Mouse (Mus musculus) kidney, adult 2 months (tissue): ENCODE measurements at regions not wholly inside any gene's neighbourhood (a gene's known extent, or its start where the extent isn't known, plus 50 kb on each side); places are given as distances from the start of the nearest gene placed in this dataset.

ENCODE experiments used
- DNase-seq: peaks from one replicate; pipeline ENCODE4 v3.0.0; 2021
- H3K27ac ChIP-seq: fragments of 200-500 bp; 2 replicates; pipeline ENCODE4 v1.5.1; 2012; ENCODE audit warnings: low read depth, low read length, control low read depth, inconsistent platforms; ENCODE audit not compliant: insufficient read depth
- H3K27me3 ChIP-seq: fragments of 200-500 bp; replicated peaks from 2 replicates; pipeline ENCODE4 v1.6.1; 2012; ENCODE audit warnings: mild to moderate bottlenecking, moderate library complexity, low read length, inconsistent platforms; ENCODE audit not compliant: control insufficient read depth, insufficient read depth
- H3K36me3 ChIP-seq: fragments of 200-500 bp; 2 replicates; pipeline ENCODE4 v1.6.1; 2012; ENCODE audit warnings: mild to moderate bottlenecking, moderate library complexity, low read length, inconsistent platforms; ENCODE audit not compliant: control insufficient read depth, insufficient read depth
- H3K4me1 ChIP-seq: fragments of 200-500 bp; 2 replicates; pipeline ENCODE4 v1.6.1; 2011; ENCODE audit warnings: low read length; ENCODE audit not compliant: control insufficient read depth, insufficient read depth
- H3K4me3 ChIP-seq: fragments of 200-500 bp; 2 replicates; pipeline ENCODE4 v1.5.1; 2011; ENCODE audit warnings: mild to moderate bottlenecking, low read depth, low read length, control low read depth; ENCODE audit not compliant: insufficient read depth
- CTCF ChIP-seq: fragments of 200-500 bp; conservative IDR thresholded peaks from 2 replicates; pipeline ENCODE4 v1.5.1; 2011; ENCODE audit warnings: low read depth, mild to moderate bottlenecking, control low read depth, low read length, moderate library complexity, mixed read lengths; ENCODE audit not compliant: insufficient read depth, insufficient read length
- POLR2A ChIP-seq: fragments of 200-500 bp; IDR thresholded peaks from one replicate; pipeline ENCODE4 v1.6.1; 2011; ENCODE audit warnings: low read depth, low read length, control low read depth
- WGBS: fragments of 180-500 bp; shearing (Covaris S2); methylation state at CpG from one replicate; pipeline ENCODE4 v1.1.7; 2018; 5-methylcytosine and 5-hydroxymethylcytosine counted together

DNA sequence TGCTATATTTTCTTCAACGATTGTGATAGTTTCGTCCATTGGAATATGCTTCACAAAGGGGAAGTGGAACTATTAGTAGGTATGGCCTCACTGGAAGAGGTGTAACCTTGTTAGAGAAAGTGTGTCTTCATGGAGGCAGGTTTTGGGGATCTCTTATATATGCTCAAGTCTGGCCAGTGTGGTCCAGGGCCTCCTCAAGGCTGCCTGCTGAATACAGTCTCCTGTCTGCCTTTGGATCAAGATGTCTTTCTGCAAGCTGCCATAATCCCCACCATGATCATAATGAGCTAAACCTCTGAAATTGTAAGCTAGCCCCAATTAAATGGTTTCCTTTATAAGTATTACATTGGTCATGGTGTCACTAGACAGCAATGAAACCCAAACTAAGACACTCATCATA lies 384.3 kb downstream of the Btbd3 start:
- 90% methylated on average over 2 of the region's 2 CpGs for WGBS
- DNase-seq = no peak
- no peaks in the 10 kb centered on the region for H3K4me1 ChIP-seq
- H3K36me3 ChIP-seq = no peaks in the 10 kb centered on the region
- H3K4me3 ChIP-seq = no peak overlapping the region
- H3K27ac ChIP-seq = no peak overlapping the region
- no peak for TF ChIP-seq POLR2A
- TF ChIP-seq CTCF = no peak
- H3K27me3 ChIP-seq = no peaks in the 10 kb centered on the region

DNA sequence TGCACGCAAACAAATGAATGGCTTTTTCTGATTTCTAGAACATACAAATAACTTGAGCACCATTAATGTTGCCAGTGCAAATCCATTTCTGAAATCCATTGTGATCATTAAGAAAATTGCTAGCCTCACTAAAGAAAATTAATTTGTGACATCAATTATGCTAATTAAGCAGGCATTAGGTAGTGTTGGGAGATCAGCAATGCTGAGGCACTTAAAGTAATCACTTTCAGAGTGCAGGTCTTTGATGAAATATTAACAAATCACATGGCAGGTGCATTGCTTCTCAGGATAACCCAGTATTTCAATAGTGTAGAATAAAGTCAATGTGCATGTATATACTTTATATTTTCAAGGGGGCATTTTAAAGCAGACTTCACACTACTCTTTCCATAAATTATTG lies 385.0 kb downstream of the Btbd3 start:
- no peaks in the 10 kb centered on the region for H3K27me3 ChIP-seq
- H3K4me1 ChIP-seq = no peaks in the 10 kb centered on the region
- no peak overlapping the region for H3K4me3 ChIP-seq
- 97% methylated on average over 1 of the region's 1 CpGs for WGBS
- TF ChIP-seq CTCF (no peak), POLR2A (no peak)
- no peak for DNase-seq
- no peak overlapping the region for H3K27ac ChIP-seq
- H3K36me3 ChIP-seq = no peaks in the 10 kb centered on the region

DNA sequence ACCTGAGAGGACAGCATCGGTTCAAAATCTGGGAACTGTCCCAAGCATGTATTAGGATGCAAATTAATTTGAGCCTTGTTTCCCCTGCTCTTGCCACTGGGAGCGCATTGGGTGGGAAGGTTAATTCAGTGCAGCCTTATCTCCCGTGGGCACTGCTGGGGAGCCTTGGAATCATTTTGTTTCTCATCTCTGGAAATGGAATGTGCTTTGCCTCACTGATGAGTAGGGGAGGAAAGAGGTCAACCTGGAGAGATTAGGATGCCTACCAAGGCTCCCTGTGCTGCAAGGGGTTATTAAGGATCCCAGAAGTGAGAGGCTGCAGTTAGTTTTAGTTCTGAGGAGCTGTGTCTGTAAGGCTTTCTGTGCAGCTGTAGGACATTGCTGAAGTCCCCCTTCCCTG lies 392.3 kb downstream of the Btbd3 start:
- no peaks in the 10 kb centered on the region for H3K36me3 ChIP-seq
- no peak overlapping the region for H3K4me3 ChIP-seq
- H3K27me3 ChIP-seq = no peaks in the 10 kb centered on the region
- no peak for DNase-seq
- no peak overlapping the region for H3K27ac ChIP-seq
- TF ChIP-seq CTCF (no peak), POLR2A (no peak)
- 48% methylated on average over 3 of the region's 3 CpGs for WGBS
- H3K4me1 ChIP-seq = no peaks in the 10 kb centered on the region

DNA sequence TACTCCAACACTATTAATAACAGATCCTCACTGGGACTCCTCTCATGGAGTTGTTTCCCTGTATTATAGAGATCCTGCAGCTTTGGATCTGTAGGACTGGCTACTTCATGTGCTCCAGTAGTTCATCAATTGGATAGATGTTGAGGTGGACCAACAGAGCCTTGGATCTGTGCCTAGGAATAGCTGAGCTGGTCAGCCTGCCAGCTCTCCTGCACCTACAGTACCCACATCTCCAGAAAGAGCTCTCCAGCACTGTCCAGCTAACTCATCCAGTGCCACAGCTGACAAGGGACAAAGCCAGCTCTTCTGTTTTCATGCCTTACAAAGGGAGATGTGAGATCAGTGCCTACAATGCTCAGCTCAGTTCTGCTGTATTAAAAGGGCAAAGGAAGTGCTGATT lies 403.0 kb downstream of the Btbd3 start:
- H3K4me1 ChIP-seq = no peaks in the 10 kb centered on the region; the same call in 1 of the 2 replicates

DNA sequence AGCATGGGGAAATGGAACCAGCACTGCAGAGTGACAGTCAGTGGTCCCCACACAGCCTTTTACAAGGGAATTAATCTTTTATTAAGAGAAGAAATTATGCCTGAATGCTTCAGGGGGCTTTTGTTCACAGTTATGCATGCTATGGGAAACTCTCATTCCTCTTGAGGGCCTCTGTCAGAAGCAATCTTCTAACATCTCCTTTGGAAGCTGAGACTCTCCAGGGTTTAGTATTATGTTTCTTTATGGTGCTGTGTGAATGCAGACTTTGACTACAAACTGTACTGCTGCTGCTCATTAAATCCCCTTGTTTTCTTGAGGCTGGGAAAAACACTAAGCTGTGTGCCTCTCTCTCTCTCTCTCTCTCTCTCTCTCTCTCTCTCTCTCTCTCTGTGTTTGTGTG lies 413.9 kb downstream of the Btbd3 start:
- no peaks in the 10 kb centered on the region for H3K4me1 ChIP-seq
- H3K4me3 ChIP-seq = no peak overlapping the region
- DNase-seq = no peak
- H3K27ac ChIP-seq = no peak overlapping the region
- H3K27me3 ChIP-seq = no peaks in the 10 kb centered on the region
- no peaks in the 10 kb centered on the region for H3K36me3 ChIP-seq
- TF ChIP-seq POLR2A (no peak), CTCF (no peak)

More for the DNA sequence above, 403.0 kb downstream of the Btbd3 start:
- Histone ChIP-seq H3K27ac (no peak overlapping the region), H3K27me3 (no peaks in the 10 kb centered on the region), H3K4me3 (no peak overlapping the region), H3K36me3 (no peaks in the 10 kb centered on the region)
- TF ChIP-seq POLR2A (no peak), CTCF (no peak)
- peak; percentile 6 for DNase-seq

DNA sequence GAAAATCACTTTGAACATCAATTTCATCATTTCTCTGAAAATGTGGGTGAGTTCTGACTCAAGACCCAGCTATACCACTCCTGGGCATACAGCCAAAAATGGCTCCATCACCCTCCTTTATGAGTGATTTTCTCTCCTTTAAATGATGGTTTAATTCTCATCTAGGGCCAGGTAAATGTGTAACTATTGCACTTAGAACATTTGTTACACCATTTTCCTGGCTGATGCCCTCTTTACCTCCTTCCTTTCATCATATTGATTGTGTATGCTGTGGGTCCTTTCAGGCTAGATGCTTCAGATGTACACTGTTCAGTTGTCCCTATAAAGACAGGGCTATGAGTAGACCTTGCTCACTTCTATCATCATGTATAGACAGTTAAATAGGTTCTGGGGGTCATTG lies 418.4 kb downstream of the Btbd3 start:
- H3K36me3 ChIP-seq = no peaks in the 10 kb centered on the region
- H3K4me3 ChIP-seq = no peak overlapping the region
- TF ChIP-seq CTCF (no peak), POLR2A (no peak)
- no peak for DNase-seq
- no peak overlapping the region for H3K27ac ChIP-seq
- no peaks in the 10 kb centered on the region for H3K27me3 ChIP-seq
- no peaks in the 10 kb centered on the region for H3K4me1 ChIP-seq

DNA sequence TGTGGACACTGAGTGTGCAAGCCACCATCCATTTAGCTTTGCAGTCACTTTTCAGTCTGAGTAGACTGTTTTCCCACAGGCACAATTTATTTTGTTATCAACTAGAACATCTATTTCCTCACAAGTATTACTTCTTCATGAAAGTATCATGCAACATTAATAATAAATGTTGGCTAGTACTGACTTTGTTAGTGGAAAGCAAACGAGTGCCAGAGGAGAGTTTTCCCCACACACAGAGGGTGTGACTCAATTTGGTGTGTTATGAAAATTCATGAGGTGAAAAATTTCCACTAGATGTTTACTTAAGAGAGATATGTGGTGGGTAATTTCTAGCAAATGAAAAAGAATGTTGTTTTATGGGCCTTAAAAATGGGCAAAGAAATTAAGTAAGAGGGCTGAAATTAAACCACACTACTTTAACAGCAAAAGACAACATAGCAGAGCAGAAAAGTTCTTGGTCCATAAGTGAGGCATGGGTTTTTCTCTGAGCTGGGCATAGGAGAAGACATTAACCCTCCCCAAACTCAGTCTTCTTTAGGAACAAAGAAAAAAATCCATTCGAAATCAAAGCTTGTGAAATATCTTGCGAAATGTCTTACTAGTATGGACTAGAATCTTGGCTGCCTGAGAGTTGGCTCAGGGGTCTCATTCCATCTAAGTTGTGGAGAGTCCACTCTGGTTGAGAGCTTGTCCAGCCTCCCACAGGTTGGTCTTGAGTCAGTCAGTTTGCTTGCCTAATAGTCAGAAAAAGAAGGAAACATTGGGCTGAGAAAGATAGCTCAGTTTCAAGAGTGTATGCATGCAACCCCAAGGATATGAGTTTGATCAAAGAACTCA lies 419.1 kb downstream of the Btbd3 start:
- Histone ChIP-seq H3K4me1 (no peaks in the 10 kb centered on the region), H3K4me3 (no peak overlapping the region), H3K27ac (no peak overlapping the region), H3K27me3 (no peaks in the 10 kb centered on the region), H3K36me3 (no peaks in the 10 kb centered on the region)
- DNase-seq = peak; percentile 5
- WGBS = 58% methylated on average over 3 of the region's 3 CpGs
- TF ChIP-seq CTCF = no peak
- TF ChIP-seq POLR2A = no peak
